Mouse (Mus musculus) G1E (cell line): ENCODE results near the gene AI467606.

Experiments
- CTCF ChIP-seq: IDR thresholded peaks from 2 replicates; pipeline ENCODE4 v1.5.1; 2012; ENCODE audit warnings: low read depth, low read length, inconsistent platforms, mixed read lengths
- GATA1 ChIP-seq: IDR thresholded peaks from 2 replicates; pipeline ENCODE4 v1.6.1; 2012; ENCODE audit warnings: borderline replicate concordance, low read length, inconsistent platforms, mixed read lengths
- POLR2AphosphoS5 ChIP-seq: IDR thresholded peaks from 2 replicates; pipeline ENCODE4 v1.6.1; 2012; ENCODE audit warnings: low read depth, low read length, inconsistent platforms; ENCODE audit not compliant: insufficient replicate concordance
- TAL1 ChIP-seq: conservative IDR thresholded peaks from 2 replicates; pipeline ENCODE4 v1.6.1; 2012; ENCODE audit warnings: low read depth, low read length, inconsistent platforms, mixed read lengths

- TF ChIP-seq CTCF = no peak
- TF ChIP-seq GATA1 = no peak
- no peak for TF ChIP-seq TAL1
- no peak for TF ChIP-seq POLR2AphosphoS5
Observed at GRCm38 (mm10) chr7:127142666-127143065, 51.5 kb downstream of the AI467606 start.
